Mouse (Mus musculus) liver, postnatal 0 days (tissue): ENCODE data around the gene Lrg1.

Experiments
- CTCF ChIP-seq: sonication (generic); IDR thresholded peaks from 2 replicates; pipeline ENCODE4 v1.5.1; 2016; ENCODE audit warnings: antibody characterized with exemption, low read depth
- EP300 ChIP-seq: IDR thresholded peaks from 2 replicates; pipeline ENCODE4 v1.6.1; 2016; ENCODE audit warnings: antibody characterized with exemption, low read depth, mild to moderate bottlenecking

DNA sequence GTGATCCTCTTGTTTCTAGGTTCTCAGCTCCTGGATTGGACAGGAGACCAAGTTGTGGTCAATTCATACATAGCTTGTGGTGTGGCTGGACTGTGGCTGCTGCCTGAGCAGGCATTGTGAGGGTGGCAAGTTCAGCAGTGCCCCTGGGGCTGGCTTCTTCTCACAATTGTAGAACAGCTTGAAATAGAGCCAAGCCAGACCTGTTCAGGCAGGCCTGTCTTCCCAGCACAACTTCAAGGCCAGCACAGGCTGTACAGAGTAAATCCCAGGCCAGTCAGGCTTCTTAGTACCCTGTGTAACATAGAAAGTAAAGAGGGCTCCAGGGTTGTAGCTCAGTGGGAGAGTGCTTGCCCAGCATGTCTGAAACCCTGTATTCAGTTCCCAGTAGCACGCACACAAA is 29.0 kb downstream of the Lrg1 start:
- TF ChIP-seq CTCF: no peak
- TF ChIP-seq EP300: no peak
